Mouse (Mus musculus) heart, adult 2 months (tissue): ENCODE data around the gene Gal3st3.

Source experiments
- CTCF ChIP-seq: fragments of 200-600 bp; IDR thresholded peaks from 2 replicates; pipeline ENCODE4 v1.8.1; 2022; ENCODE audit warnings: antibody characterized with exemption, mild to moderate bottlenecking, moderate library complexity
- EP300 ChIP-seq: fragments of 200-500 bp; IDR thresholded peaks from 2 replicates; pipeline ENCODE4 v1.6.1; 2011; ENCODE audit warnings: low read depth, low read length, control low read depth; ENCODE audit not compliant: insufficient read depth
- POLR2A ChIP-seq: fragments of 200-500 bp; IDR thresholded peaks from 2 replicates; pipeline ENCODE4 v1.6.1; 2011; ENCODE audit warnings: mild to moderate bottlenecking, low read depth, low read length, control low read depth; ENCODE audit not compliant: insufficient read depth

DNA sequence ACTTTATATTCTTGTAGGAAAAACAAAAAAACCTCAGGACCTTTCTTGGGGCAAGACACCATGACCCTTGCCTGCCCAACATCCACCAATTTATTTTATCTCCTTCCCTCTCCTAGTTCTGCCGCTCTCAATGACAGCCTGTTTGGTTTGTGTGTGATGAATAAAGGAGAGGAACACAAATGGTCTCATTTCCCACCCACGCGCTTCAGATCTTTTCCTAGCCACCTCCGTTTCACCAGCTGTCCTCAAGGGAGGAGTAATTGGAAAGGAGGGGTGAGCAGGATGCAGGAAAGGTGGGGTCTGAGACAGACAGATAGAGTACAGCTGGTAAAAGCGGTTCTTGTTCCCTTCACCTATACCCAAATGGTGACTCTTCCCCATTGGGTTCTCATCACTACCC lies 1.5 kb upstream of the Gal3st3 start:
- TF ChIP-seq CTCF (no peak), POLR2A (no peak), EP300 (no peak)
